Comparison of ENCODE assay signal across 19 mouse cellular contexts in genomic region chr16:13602779-13603178, GRCm38 (mm10).
"Had no signal": no experiment of that assay in that cellular context is flagged by ENCODE, and none has a peak within 500 bp of the region (broad histone marks: within the 10 kb centered on the region; RNA-seq: fewer than 3 reads in every experiment).

No protein-coding gene starts in this region.

- H3K4me3 ChIP-seq: midbrain, embryonic 10.5 days; midbrain, embryonic 12.5 days; myocyte; neural tube, embryonic 13.5 days; neural tube, embryonic 15.5 days had no signal

- DNase-seq: lung, adult 18-20 months; lung, embryonic 14.5 days; lung, postnatal 10 days; lung, postnatal 4 days; midbrain, embryonic 14.5 days; retina, postnatal 1 day; right cerebral cortex, adult 18-20 months; right cerebral cortex, postnatal 25 days; right cerebral cortex, postnatal 4 days; spleen, adult 18-20 months; thymus, adult 18-20 months; thymus, postnatal 14 days; thymus, postnatal 36 days had no signal

- H3K27ac ChIP-seq: midbrain, embryonic 10.5 days; midbrain, embryonic 12.5 days; neural tube, embryonic 13.5 days; neural tube, embryonic 15.5 days had no signal

- ATAC-seq: midbrain, embryonic 16.5 days had no signal
